Mouse (Mus musculus): ENCODE results near the gene Hdhd5.

DNA sequence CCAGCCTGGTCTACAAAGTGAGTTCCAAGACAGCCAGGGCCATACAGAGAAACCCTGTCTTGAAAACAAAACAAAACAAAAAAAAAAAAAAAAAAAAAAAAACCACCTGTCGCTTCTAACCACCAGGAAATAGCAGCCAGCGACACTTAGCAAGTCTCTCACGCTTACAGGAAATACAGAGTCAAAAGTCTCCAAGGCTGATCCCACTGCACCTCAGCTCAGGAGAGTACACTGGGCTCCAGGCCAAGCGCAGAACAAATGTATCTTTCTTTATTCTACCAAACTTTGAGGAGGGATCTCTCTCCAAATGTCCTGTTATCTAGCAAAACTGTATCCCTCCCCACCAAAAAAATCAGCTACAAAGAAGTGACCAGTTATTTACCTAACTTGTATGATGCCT is 2.0 kb downstream of the Hdhd5 start:
- TF ChIP-seq CTCF (IDR thresholded peaks at IDR 0.05; ENCODE audit: low read depth) (no peak), EP300 (IDR thresholded peaks at IDR 0.05; ENCODE audit: low read depth) (no peak)

Measured in liver, postnatal 0 days (tissue).